Mouse (Mus musculus) olfactory bulb, adult 2 months (tissue): ENCODE measurements around the gene Numbl.

Source experiments
- CTCF ChIP-seq: fragments of 200-500 bp; IDR thresholded peaks from 2 replicates; pipeline ENCODE4 v1.5.1; 2012; ENCODE audit warnings: low read depth, mild to moderate bottlenecking, low read length, moderate library complexity; ENCODE audit not compliant: insufficient read depth
- POLR2A ChIP-seq: fragments of 200-500 bp; IDR thresholded peaks from 2 replicates; pipeline ENCODE4 v1.6.1; 2012; ENCODE audit warnings: mild to moderate bottlenecking, low read depth, low read length, moderate library complexity; ENCODE audit not compliant: insufficient read depth

- TF ChIP-seq CTCF (no peak), POLR2A (no peak)
Observed at GRCm38 (mm10) chr7:27322291-27322690, 64.1 kb downstream of the Numbl start.
